Mouse (Mus musculus): ENCODE measurements at regions not wholly inside any gene's neighbourhood (a gene's known extent, or its start where the extent isn't known, plus 50 kb on each side); places are given as distances from the start of the nearest gene placed in this dataset.

- Histone ChIP-seq H3K9me3 (ENCODE audit: control insufficient read depth, low read length) (no peaks in the 10 kb centered on the region), H3K9ac (ENCODE audit: low read length) (peak overlapping the region; percentile 44), H3K27ac (ENCODE audit: low read depth, low read length) (peak overlapping the region; percentile 90), H3K4me1 (ENCODE audit: control insufficient read depth, insufficient read depth, low read length) (peaks cover 4% of the 10 kb centered on the region), H3K4me2 (ENCODE audit: low read depth) (peak overlapping the region; percentile 56), H3K27me3 (ENCODE audit: control insufficient read depth, insufficient read depth, low read length) (no peaks in the 10 kb centered on the region), H3K36me3 (ENCODE audit: control insufficient read depth, insufficient read depth, low read length) (no peaks in the 10 kb centered on the region), H3K4me3 (ENCODE audit: low read depth, low read length) (peak overlapping the region; percentile 19; the same call in 1 of the 2 replicates)
- 21% methylated on average over 15 of the region's 15 CpGs for WGBS
- DNase-seq (ENCODE audit: low spot score) (no peak), ATAC-seq (ENCODE audit: insufficient read depth, low FRiP score, low TSS enrichment) (no peak)
These were observed 55.6 kb upstream of the Dars start for GRCm38 (mm10) chr1:128472713-128473230.

- H3K27ac ChIP-seq (ENCODE audit: low read depth, low read length) = peak overlapping the region; percentile 90
- H3K9me3 ChIP-seq (ENCODE audit: control insufficient read depth, low read length) = no peaks in the 10 kb centered on the region
- peak overlapping the region; percentile 19; the same call in 1 of the 2 replicates for H3K4me3 ChIP-seq (ENCODE audit: low read depth, low read length)
- H3K9ac ChIP-seq (ENCODE audit: low read length) = peak overlapping the region; percentile 44
- H3K4me1 ChIP-seq (ENCODE audit: control insufficient read depth, insufficient read depth, low read length) = peaks cover 4% of the 10 kb centered on the region
- H3K4me2 ChIP-seq (ENCODE audit: low read depth) = peak overlapping the region; percentile 56
- DNase-seq (ENCODE audit: low spot score) (peak; percentile 90), ATAC-seq (ENCODE audit: insufficient read depth, low FRiP score, low TSS enrichment) (peak; percentile 95)
- no peaks in the 10 kb centered on the region for H3K36me3 ChIP-seq (ENCODE audit: control insufficient read depth, insufficient read depth, low read length)
- WGBS = under 1% methylated on average over 20 of the region's 20 CpGs
- no peaks in the 10 kb centered on the region for H3K27me3 ChIP-seq (ENCODE audit: control insufficient read depth, insufficient read depth, low read length)
These were observed 55.0 kb upstream of the Dars start for GRCm38 (mm10) chr1:128472022-128472712.

GRCm38 (mm10) chr1:128470786-128471185, 53.6 kb upstream of the Dars start:
- Histone ChIP-seq H3K27ac (ENCODE audit: low read depth, low read length) (no peak overlapping the region), H3K4me2 (ENCODE audit: low read depth) (no peak overlapping the region), H3K4me3 (ENCODE audit: low read depth, low read length) (no peak overlapping the region), H3K9me3 (ENCODE audit: control insufficient read depth, low read length) (no peaks in the 10 kb centered on the region), H3K9ac (ENCODE audit: low read length) (no peak overlapping the region), H3K27me3 (ENCODE audit: control insufficient read depth, insufficient read depth, low read length) (no peaks in the 10 kb centered on the region), H3K4me1 (ENCODE audit: control insufficient read depth, insufficient read depth, low read length) (peaks cover 4% of the 10 kb centered on the region), H3K36me3 (ENCODE audit: control insufficient read depth, insufficient read depth, low read length) (no peaks in the 10 kb centered on the region)
- WGBS = 65% methylated on average over 2 of the region's 2 CpGs
- ATAC-seq (ENCODE audit: insufficient read depth, low FRiP score, low TSS enrichment) (no peak), DNase-seq (ENCODE audit: low spot score) (no peak)

- H3K4me3 ChIP-seq (ENCODE audit: low read depth, low read length) = no peak overlapping the region
- WGBS = 93% methylated on average over 7 of the region's 7 CpGs
- H3K4me1 ChIP-seq (ENCODE audit: control insufficient read depth, insufficient read depth, low read length) = peaks cover 4% of the 10 kb centered on the region
- no peaks in the 10 kb centered on the region for H3K9me3 ChIP-seq (ENCODE audit: control insufficient read depth, low read length)
- DNase-seq (ENCODE audit: low spot score) = no peak
- no peaks in the 10 kb centered on the region for H3K36me3 ChIP-seq (ENCODE audit: control insufficient read depth, insufficient read depth, low read length)
- no peak for ATAC-seq (ENCODE audit: insufficient read depth, low FRiP score, low TSS enrichment)
- H3K4me2 ChIP-seq (ENCODE audit: low read depth) = no peak overlapping the region
- H3K27me3 ChIP-seq (ENCODE audit: control insufficient read depth, insufficient read depth, low read length) = no peaks in the 10 kb centered on the region
- H3K27ac ChIP-seq (ENCODE audit: low read depth, low read length) = no peak overlapping the region
- H3K9ac ChIP-seq (ENCODE audit: low read length) = no peak overlapping the region
These were observed 51.9 kb upstream of the Dars start for GRCm38 (mm10) chr1:128469054-128469453.
